Comparison of ENCODE assay signal across 14 mouse cellular contexts in the genomic region with DNA sequence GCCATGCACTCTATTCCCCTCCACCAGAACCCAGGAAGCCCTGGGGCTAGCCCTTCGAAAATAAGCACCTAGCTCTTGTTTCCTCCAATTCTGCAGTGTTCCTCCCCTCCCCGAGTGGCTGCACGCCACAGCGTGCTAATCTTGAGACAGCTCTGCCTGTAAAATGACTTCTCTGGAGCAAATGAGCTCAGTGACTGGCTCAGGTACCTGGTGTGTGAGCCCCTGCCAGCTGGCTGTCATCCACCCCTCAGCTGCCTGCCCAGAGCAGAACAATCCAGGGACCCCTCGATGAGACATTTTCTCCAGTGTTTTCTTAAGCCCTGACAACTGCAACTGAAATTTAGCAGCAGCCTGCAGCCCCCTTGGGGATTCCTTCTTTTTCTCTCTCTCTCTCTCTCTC.
DNase-seq lines count a peak whose midpoint lies in the region; ATAC-seq and TF ChIP-seq lines count a peak whose summit lies in the region.
"Had no signal": no experiment of that assay in that cellular context is flagged by ENCODE, and none has a peak within 500 bp of the region (broad histone marks: within the 10 kb centered on the region; RNA-seq: fewer than 3 reads in every experiment).

No protein-coding gene starts in this region.

- no peak for TF ChIP-seq POLR2A in cerebellum, adult 2 months (IDR thresholded peaks at IDR 0.05; ENCODE audit: borderline replicate concordance, insufficient read depth, low read length)

- ATAC-seq in embryonic facial prominence, embryonic 15.5 days (ENCODE audit: insufficient number of reproducible peaks, low FRiP score, low TSS enrichment, low read depth) = peak; percentile 37; the same call in 1 of the 2 replicates
- ATAC-seq: Patski had no signal

- WGBS in cerebellum, adult 2 months = 3% methylated on average over 5 of the region's 5 CpGs
- WGBS in embryonic facial prominence, embryonic 15.5 days = 9% methylated on average over 5 of the region's 5 CpGs

- TF ChIP-seq CTCF in cerebellum, adult 2 months (IDR thresholded peaks at IDR 0.05; ENCODE audit: borderline replicate concordance, insufficient read depth, low read depth, low read length) = no peak

- peaks cover 5% of the 10 kb centered on the region; the same call in 1 of the 2 replicates for H3K4me1 ChIP-seq in cerebellum, adult 2 months (ENCODE audit: control insufficient read depth, insufficient read depth, low read length)
- H3K4me1 ChIP-seq in embryonic facial prominence, embryonic 15.5 days = peaks cover 10% of the 10 kb centered on the region; the same call in 1 of the 2 replicates

- no peak overlapping the region for H3K27ac ChIP-seq in cerebellum, adult 2 months (ENCODE audit: insufficient read depth, low read length)
- no peak overlapping the region for H3K27ac ChIP-seq in embryonic facial prominence, embryonic 15.5 days (replicated peaks)
- H3K27ac ChIP-seq: layer of hippocampus, adult 2 months; macrophage had no signal

- no peak overlapping the region for H3K9ac ChIP-seq in embryonic facial prominence, embryonic 15.5 days

- H3K36me3 ChIP-seq in embryonic facial prominence, embryonic 15.5 days = no peaks in the 10 kb centered on the region

- H3K4me3 ChIP-seq in cerebellum, adult 2 months (replicated peaks; ENCODE audit: insufficient read depth, low read depth, low read length) = no peak overlapping the region
- no peak overlapping the region for H3K4me3 ChIP-seq in embryonic facial prominence, embryonic 15.5 days (replicated peaks)
- H3K4me3 ChIP-seq: layer of hippocampus, adult 2 months had no signal

- peak; percentile 91 for DNase-seq in heart, adult 11 months
- DNase-seq in heart, adult 8-10 months (ENCODE audit: low spot score) = no peak
- DNase-seq in cerebellum, adult 2 months = peak; percentile 23 to 34
- peak; percentile 75 for DNase-seq in heart, postnatal 4 days
- DNase-seq in adrenal gland, adult 2 months = no peak
- DNase-seq in adrenal gland, adult 8-10 months = no peak
- DNase-seq in left cerebral cortex, adult 18-20 months (ENCODE audit: low spot score in 2 of 2) = no peak
- DNase-seq: adrenal gland, postnatal 36 days; kidney, adult 11 months had no signal

- H3K9me3 ChIP-seq in embryonic facial prominence, embryonic 15.5 days (replicated peaks) = no peaks in the 10 kb centered on the region

- H3K27me3 ChIP-seq in cerebellum, adult 2 months (ENCODE audit: control insufficient read depth, insufficient read depth, low read length) = no peaks in the 10 kb centered on the region
- no peaks in the 10 kb centered on the region for H3K27me3 ChIP-seq in embryonic facial prominence, embryonic 15.5 days

- H3K4me2 ChIP-seq in embryonic facial prominence, embryonic 15.5 days (replicated peaks) = no peak overlapping the region
- H3K4me2 ChIP-seq: liver, embryonic 11.5 days had no signal

Comparison
In these comparisons a context has a peak if more than half of its experiments do, and no peak if none do; other contexts are left out.
1. DNase-seq: peak in heart, adult 11 months (single experiment), cerebellum, adult 2 months (2 of 2) and heart, postnatal 4 days (single experiment); none in heart, adult 8-10 months (single experiment), adrenal gland, adult 2 months (single experiment), adrenal gland, adult 8-10 months (single experiment) and left cerebral cortex, adult 18-20 months (0 of 2).